Mouse (Mus musculus) A20 (cell line): ENCODE data around the gene Kansl3.

Experiments
- DNase-seq: peaks from one replicate; pipeline ENCODE4 v3.0.0-alpha.2; 2011; ENCODE audit warnings: low read depth, low spot score

Kansl3 gene

GRCm38 (mm10) chr1:36368969-36369645 is at the start of gene Kansl3:
TSS of gene Kansl3 (minus strand) at chr1:36369181.
- DNase-seq: peak; percentile 92

GRCm38 (mm10) chr1:36404531-36404930 is 35.5 kb upstream of the Kansl3 start:
- no peak for DNase-seq

GRCm38 (mm10) chr1:36401509-36401908 is 32.5 kb upstream of the Kansl3 start:
- DNase-seq: no peak

GRCm38 (mm10) chr1:36397041-36397440 is 28.1 kb upstream of the Kansl3 start:
- DNase-seq: no peak

GRCm38 (mm10) chr1:36379582-36379981 is 10.6 kb upstream of the Kansl3 start:
- DNase-seq: peak; percentile 12

GRCm38 (mm10) chr1:36378880-36379279 is 9.9 kb upstream of the Kansl3 start:
- DNase-seq: no peak

GRCm38 (mm10) chr1:36371934-36372845 is 3.2 kb upstream of the Kansl3 start, which contains the start of gene Fer1l5:
TSS of gene Fer1l5 (plus strand) at chr1:36372291.
- no peak for DNase-seq

- no peak for DNase-seq
Measured at GRCm38 (mm10) chr1:36370918-36371317, 1.9 kb upstream of the Kansl3 start.

GRCm38 (mm10) chr1:36368112-36368968 is 641 bp downstream of the Kansl3 start:
- peak; percentile 70 for DNase-seq

GRCm38 (mm10) chr1:36367698-36368097 is 1.3 kb downstream of the Kansl3 start:
- DNase-seq: no peak

GRCm38 (mm10) chr1:36356955-36357695 is 11.9 kb downstream of the Kansl3 start:
- DNase-seq: no peak

- no peak for DNase-seq
Measured at GRCm38 (mm10) chr1:36352351-36352750, 16.6 kb downstream of the Kansl3 start.

GRCm38 (mm10) chr1:36342547-36342946 is 26.4 kb downstream of the Kansl3 start:
- DNase-seq: peak; percentile 53

- no peak for DNase-seq
Measured at GRCm38 (mm10) chr1:36332955-36333887, 35.8 kb downstream of the Kansl3 start.

GRCm38 (mm10) chr1:36331743-36332142 is 37.2 kb downstream of the Kansl3 start:
- DNase-seq: no peak

GRCm38 (mm10) chr1:36326815-36327214 is 42.2 kb downstream of the Kansl3 start:
- no peak for DNase-seq

- DNase-seq: no peak
Measured at GRCm38 (mm10) chr1:36325900-36326321, 43.1 kb downstream of the Kansl3 start.

GRCm38 (mm10) chr1:36323746-36324448 is 45.1 kb downstream of the Kansl3 start:
- DNase-seq: peak; percentile 65

GRCm38 (mm10) chr1:36323076-36323475 is 45.9 kb downstream of the Kansl3 start:
- no peak for DNase-seq
